Mouse (Mus musculus): Measurements from ENCODE around the gene Gm9507. TPM values are rescaled to one million over a fixed set of nuclear protein-coding genes. Genes with fewer than 3 reads are reported as not detected.

The Gm9507 gene
- polyA plus RNA-seq (2012; rRNA removed): not detected in 2 replicates

- no peaks in the 10 kb centered on the region for H3K36me3 ChIP-seq (ENCODE audit: control insufficient read depth, insufficient read depth, low read length)
- no peak for TF ChIP-seq POLR2A (IDR thresholded peaks at IDR 0.05; ENCODE audit: control insufficient read depth, low read depth, low read length)
- TF ChIP-seq CTCF (IDR thresholded peaks at IDR 0.05; ENCODE audit: control insufficient read depth, insufficient read depth, insufficient replicate concordance, low read depth, low read length): no peak
- no peak within 1 kb of the TSS for H3K4me3 ChIP-seq (ENCODE audit: control insufficient read depth, low read depth, low read length)
- H3K27me3 ChIP-seq (ENCODE audit: control insufficient read depth, insufficient read depth, low read length): no peaks in the 10 kb centered on the region
- no peaks in the 10 kb centered on the region for H3K4me1 ChIP-seq (ENCODE audit: control insufficient read depth, insufficient read depth, low read length)
- H3K27ac ChIP-seq (ENCODE audit: control insufficient read depth, insufficient read depth, low read depth, low read length): no peak within 1 kb of the TSS
These were observed at the start of gene Gm9507 for GRCm38 (mm10) chr10:77811743-77812142. Gm9507 (minus strand) TSS chr10:77811843.

GRCm38 (mm10) chr10:77852559-77852958, 40.9 kb upstream of the Gm9507 start, which contains the start of gene Gm10318:
Gm10318 (plus strand) TSS chr10:77852859.
- TF ChIP-seq CTCF (IDR thresholded peaks at IDR 0.05; ENCODE audit: control insufficient read depth, insufficient read depth, insufficient replicate concordance, low read depth, low read length): no peak
- no peak for TF ChIP-seq POLR2A (IDR thresholded peaks at IDR 0.05; ENCODE audit: control insufficient read depth, low read depth, low read length)
- Histone ChIP-seq H3K4me3 (ENCODE audit: control insufficient read depth, low read depth, low read length) (no peak within 1 kb of the TSS), H3K4me1 (ENCODE audit: control insufficient read depth, insufficient read depth, low read length) (no peaks in the 10 kb centered on the region), H3K36me3 (ENCODE audit: control insufficient read depth, insufficient read depth, low read length) (no peaks in the 10 kb centered on the region), H3K27ac (ENCODE audit: control insufficient read depth, insufficient read depth, low read depth, low read length) (no peak within 1 kb of the TSS), H3K27me3 (ENCODE audit: control insufficient read depth, insufficient read depth, low read length) (no peaks in the 10 kb centered on the region)

GRCm38 (mm10) chr10:77847538-77847937, 35.9 kb upstream of the Gm9507 start:
- no peak overlapping the region for H3K27ac ChIP-seq (ENCODE audit: control insufficient read depth, insufficient read depth, low read depth, low read length)
- TF ChIP-seq POLR2A (IDR thresholded peaks at IDR 0.05; ENCODE audit: control insufficient read depth, low read depth, low read length) (no peak), CTCF (IDR thresholded peaks at IDR 0.05; ENCODE audit: control insufficient read depth, insufficient read depth, insufficient replicate concordance, low read depth, low read length) (no peak)
- no peaks in the 10 kb centered on the region for H3K27me3 ChIP-seq (ENCODE audit: control insufficient read depth, insufficient read depth, low read length)
- H3K36me3 ChIP-seq (ENCODE audit: control insufficient read depth, insufficient read depth, low read length): no peaks in the 10 kb centered on the region
- H3K4me3 ChIP-seq (ENCODE audit: control insufficient read depth, low read depth, low read length): no peak overlapping the region
- H3K4me1 ChIP-seq (ENCODE audit: control insufficient read depth, insufficient read depth, low read length): no peaks in the 10 kb centered on the region

GRCm38 (mm10) chr10:77846961-77847360, 35.3 kb upstream of the Gm9507 start:
- Histone ChIP-seq H3K36me3 (ENCODE audit: control insufficient read depth, insufficient read depth, low read length) (no peaks in the 10 kb centered on the region), H3K4me3 (ENCODE audit: control insufficient read depth, low read depth, low read length) (no peak overlapping the region), H3K27ac (ENCODE audit: control insufficient read depth, insufficient read depth, low read depth, low read length) (no peak overlapping the region), H3K4me1 (ENCODE audit: control insufficient read depth, insufficient read depth, low read length) (no peaks in the 10 kb centered on the region), H3K27me3 (ENCODE audit: control insufficient read depth, insufficient read depth, low read length) (no peaks in the 10 kb centered on the region)
- no peak for TF ChIP-seq CTCF (IDR thresholded peaks at IDR 0.05; ENCODE audit: control insufficient read depth, insufficient read depth, insufficient replicate concordance, low read depth, low read length)
- no peak for TF ChIP-seq POLR2A (IDR thresholded peaks at IDR 0.05; ENCODE audit: control insufficient read depth, low read depth, low read length)

- Histone ChIP-seq H3K27ac (ENCODE audit: control insufficient read depth, insufficient read depth, low read depth, low read length) (no peak within 1 kb of the TSS), H3K4me3 (ENCODE audit: control insufficient read depth, low read depth, low read length) (no peak within 1 kb of the TSS), H3K4me1 (ENCODE audit: control insufficient read depth, insufficient read depth, low read length) (no peaks in the 10 kb centered on the region), H3K36me3 (ENCODE audit: control insufficient read depth, insufficient read depth, low read length) (no peaks in the 10 kb centered on the region), H3K27me3 (ENCODE audit: control insufficient read depth, insufficient read depth, low read length) (no peaks in the 10 kb centered on the region)
- TF ChIP-seq POLR2A (IDR thresholded peaks at IDR 0.05; ENCODE audit: control insufficient read depth, low read depth, low read length): no peak
- TF ChIP-seq CTCF (IDR thresholded peaks at IDR 0.05; ENCODE audit: control insufficient read depth, insufficient read depth, insufficient replicate concordance, low read depth, low read length): no peak
These were observed 34.9 kb upstream of the Gm9507 start, which contains the start of gene Gm36176 for GRCm38 (mm10) chr10:77846503-77846902. Gm36176 (plus strand) TSS chr10:77846803.

GRCm38 (mm10) chr10:77839006-77839405, 27.4 kb upstream of the Gm9507 start:
- TF ChIP-seq CTCF (IDR thresholded peaks at IDR 0.05; ENCODE audit: control insufficient read depth, insufficient read depth, insufficient replicate concordance, low read depth, low read length) (no peak), POLR2A (IDR thresholded peaks at IDR 0.05; ENCODE audit: control insufficient read depth, low read depth, low read length) (no peak; the same call in 1 of the 2 replicates)
- Histone ChIP-seq H3K27ac (ENCODE audit: control insufficient read depth, insufficient read depth, low read depth, low read length) (no peak overlapping the region), H3K27me3 (ENCODE audit: control insufficient read depth, insufficient read depth, low read length) (no peaks in the 10 kb centered on the region), H3K4me1 (ENCODE audit: control insufficient read depth, insufficient read depth, low read length) (no peaks in the 10 kb centered on the region), H3K4me3 (ENCODE audit: control insufficient read depth, low read depth, low read length) (no peak overlapping the region), H3K36me3 (ENCODE audit: control insufficient read depth, insufficient read depth, low read length) (no peaks in the 10 kb centered on the region)

- Histone ChIP-seq H3K27me3 (ENCODE audit: control insufficient read depth, insufficient read depth, low read length) (no peaks in the 10 kb centered on the region), H3K4me1 (ENCODE audit: control insufficient read depth, insufficient read depth, low read length) (no peaks in the 10 kb centered on the region), H3K27ac (ENCODE audit: control insufficient read depth, insufficient read depth, low read depth, low read length) (no peak within 1 kb of the TSS), H3K4me3 (ENCODE audit: control insufficient read depth, low read depth, low read length) (no peak within 1 kb of the TSS), H3K36me3 (ENCODE audit: control insufficient read depth, insufficient read depth, low read length) (no peaks in the 10 kb centered on the region)
- TF ChIP-seq POLR2A (IDR thresholded peaks at IDR 0.05; ENCODE audit: control insufficient read depth, low read depth, low read length): no peak
- no peak for TF ChIP-seq CTCF (IDR thresholded peaks at IDR 0.05; ENCODE audit: control insufficient read depth, insufficient read depth, insufficient replicate concordance, low read depth, low read length)
These were observed 24.0 kb upstream of the Gm9507 start, which contains the start of gene Krtap10-10 for GRCm38 (mm10) chr10:77835647-77836046. Krtap10-10 (plus strand) TSS chr10:77835947.
